Mouse (Mus musculus) liver, adult (tissue): Measurements from ENCODE around the gene Lgals1.

Source experiments
- GATA4 ChIP-seq: IDR thresholded peaks from 2 replicates; pipeline ENCODE4 v1.6.1; 2014; ENCODE audit warnings: mild to moderate bottlenecking, low read length; ENCODE audit not compliant: insufficient replicate concordance

Lgals1 gene

GRCm38 (mm10) chr15:78901422-78901789 is 25.1 kb upstream of the Lgals1 start:
- no peak for TF ChIP-seq GATA4

DNA sequence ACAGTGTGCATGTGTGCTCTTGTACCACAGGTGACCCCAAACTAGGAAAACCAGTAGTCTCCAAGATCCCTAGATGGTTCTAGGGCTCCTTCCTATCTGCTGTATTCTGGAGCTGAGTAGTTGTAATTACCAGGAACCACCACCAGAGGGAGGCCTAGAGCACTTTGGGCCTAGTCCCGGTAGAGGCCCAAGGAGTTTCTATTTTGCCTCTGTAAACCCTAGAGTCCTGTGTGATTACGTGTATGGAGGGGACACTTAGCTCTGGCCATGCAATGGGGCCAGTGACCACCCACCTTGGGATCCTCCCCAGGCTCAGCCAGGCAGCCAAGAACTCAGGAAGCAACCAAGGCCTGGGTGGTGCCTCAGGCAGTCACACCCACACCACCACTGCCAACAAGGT is 23.3 kb upstream of the Lgals1 start:
- TF ChIP-seq GATA4 = no peak

GRCm38 (mm10) chr15:78908399-78908798 is 18.1 kb upstream of the Lgals1 start:
- TF ChIP-seq GATA4 = no peak

DNA sequence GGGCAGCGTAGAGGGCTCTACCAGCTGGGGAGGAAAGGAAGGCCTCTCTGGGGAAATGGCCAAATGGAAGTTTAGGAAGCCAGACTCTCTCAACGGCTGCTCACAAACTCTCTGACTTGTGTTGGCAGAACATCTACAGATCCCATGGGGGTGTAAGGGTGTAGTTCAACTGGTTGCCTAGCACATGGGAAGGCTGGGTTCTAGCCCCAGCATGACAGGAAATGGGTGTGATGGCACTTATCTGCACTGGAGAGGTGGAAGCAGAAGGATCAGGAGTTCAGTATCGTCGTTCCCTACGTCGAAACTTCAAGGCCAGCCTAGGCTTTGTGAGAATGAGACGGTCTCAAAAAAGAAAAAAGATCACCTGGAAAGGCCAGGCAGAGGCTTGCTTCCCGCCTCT is 17.5 kb upstream of the Lgals1 start:
- no peak for TF ChIP-seq GATA4

DNA sequence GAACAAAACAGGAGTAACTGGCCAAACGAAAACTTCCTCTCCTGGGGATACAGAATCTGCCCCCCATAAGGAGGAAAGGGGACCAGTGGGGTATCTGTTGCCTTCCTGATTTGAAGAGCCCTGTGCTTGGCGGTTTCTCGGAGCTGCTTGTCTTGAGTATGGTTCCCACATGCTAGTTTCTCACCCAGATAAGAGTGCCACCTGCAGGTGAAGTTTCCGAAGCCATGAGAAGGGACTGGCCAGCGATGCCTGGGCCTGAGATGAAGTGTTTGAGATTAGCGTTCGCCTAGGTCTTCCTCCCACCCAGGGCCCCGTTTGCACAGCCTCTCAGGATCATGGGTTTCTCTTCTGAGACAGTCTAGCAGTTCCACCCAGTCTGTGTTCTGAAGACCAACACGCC is 14.5 kb upstream of the Lgals1 start:
- no peak for TF ChIP-seq GATA4

DNA sequence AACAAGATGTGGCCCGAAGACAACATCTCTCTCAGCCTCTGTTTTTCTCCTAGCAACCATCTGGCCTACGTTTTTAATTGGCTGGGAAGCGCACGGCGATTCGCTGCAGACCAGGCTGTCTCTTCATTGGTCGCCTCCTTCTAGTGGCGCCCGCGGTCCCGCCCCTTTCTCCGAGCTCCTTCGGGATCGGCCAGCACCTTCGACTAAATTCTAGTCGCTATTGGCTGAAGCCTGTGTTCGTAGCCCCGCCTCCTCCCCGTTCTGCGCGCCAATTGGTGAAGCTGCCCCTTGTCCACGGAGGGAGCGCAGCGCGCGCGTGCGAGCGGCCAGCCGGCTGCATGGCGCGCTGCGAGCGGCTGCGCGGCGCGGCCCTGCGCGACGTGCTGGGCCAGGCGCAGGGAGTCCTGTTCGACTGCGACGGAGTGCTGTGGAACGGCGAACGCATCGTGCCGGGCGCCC is 12.9 kb upstream of the Lgals1 start, which contains the start of gene Pdxp:
Gene Pdxp (plus strand): TSS at position 288 of the 459 bp plus-strand sequence.
- no peak for TF ChIP-seq GATA4

DNA sequence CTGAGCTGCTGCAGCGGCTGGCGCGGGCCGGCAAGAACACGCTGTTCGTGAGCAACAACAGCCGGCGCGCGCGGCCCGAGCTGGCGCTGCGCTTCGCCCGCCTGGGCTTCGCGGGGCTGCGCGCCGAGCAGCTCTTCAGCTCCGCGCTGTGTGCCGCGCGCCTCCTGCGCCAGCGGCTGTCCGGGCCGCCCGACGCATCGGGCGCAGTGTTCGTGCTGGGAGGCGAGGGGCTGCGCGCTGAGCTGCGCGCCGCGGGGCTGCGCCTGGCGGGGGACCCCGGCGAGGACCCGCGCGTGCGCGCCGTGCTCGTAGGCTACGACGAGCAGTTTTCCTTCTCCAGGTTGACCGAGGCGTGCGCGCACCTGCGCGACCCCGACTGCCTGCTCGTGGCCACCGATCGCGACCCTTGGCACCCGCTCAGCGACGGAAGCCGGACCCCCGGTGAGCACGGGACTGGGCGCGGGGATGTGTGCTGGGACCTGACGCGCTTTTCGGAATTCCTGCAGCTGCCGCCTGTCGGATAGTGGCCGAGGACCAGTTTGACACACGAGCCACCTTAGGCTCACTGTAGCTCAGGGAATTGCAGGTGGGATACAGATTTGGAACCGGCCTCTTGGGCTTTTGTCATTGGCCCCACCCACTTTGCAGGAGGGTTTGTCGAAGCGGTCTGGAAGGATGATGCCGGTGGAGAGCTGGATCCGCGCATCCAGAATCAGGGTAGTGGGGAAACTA is 12.3 kb upstream of the Lgals1 start:
- no peak for TF ChIP-seq GATA4

DNA sequence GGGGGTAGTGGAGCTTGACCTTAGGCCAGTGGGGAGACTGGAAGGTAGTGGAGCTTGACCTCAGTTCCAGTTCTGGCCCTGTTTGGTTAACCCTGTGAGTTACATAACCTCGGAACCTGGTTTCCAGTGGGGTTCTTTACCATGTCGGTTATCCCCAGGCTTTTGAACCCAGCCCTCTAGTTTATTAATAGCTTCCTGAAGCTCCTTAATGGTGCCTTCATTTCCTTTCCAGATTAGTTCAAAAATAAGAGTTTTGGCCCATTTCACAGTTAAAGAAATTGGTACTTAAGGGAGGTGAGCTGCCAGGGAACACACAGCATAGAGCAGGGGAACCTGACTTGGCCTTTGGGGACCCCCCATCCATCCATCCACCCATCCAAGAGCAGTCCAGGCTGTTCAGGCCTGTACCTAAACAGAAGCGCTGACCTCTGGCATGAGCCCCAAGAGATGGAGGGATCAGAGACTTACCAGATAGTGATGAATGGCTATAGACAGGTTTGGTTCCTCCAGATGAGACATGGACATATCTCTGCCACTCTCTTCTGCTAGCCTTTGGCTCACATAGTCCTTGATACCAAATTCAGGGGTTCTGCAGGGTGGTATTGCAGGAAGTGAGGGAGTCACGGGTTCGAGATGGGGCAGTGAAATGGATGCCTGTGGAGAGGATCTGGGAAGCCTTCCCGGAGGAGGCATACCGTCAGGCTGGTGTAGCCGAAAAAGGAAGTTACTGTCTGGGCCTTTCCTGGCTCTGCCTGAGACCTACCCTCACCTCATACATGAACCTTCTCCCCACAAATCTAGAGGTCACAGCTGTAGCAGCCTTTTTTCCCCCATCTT is 11.5 kb upstream of the Lgals1 start:
- no peak for TF ChIP-seq GATA4

DNA sequence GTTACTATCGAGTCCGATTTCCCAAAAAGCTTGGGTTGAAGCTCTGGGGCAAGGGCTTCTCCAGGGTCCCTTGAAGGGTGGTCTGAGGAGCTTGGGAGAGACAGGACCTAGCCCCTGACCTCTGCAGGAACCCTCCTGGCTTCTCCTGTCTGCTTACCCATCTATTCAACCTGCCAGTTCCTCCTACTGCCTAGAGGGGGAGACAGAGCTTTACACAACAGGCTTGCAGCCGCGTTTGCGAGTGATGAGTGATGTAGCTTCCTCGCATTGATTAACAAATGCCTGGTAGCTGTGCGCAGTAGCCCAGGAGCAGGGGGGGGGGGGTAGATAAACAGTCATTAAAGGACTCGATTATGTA is 10.9 kb upstream of the Lgals1 start:
- no peak for TF ChIP-seq GATA4

GRCm38 (mm10) chr15:78916052-78916826 is 10.3 kb upstream of the Lgals1 start:
- TF ChIP-seq GATA4 = no peak

DNA sequence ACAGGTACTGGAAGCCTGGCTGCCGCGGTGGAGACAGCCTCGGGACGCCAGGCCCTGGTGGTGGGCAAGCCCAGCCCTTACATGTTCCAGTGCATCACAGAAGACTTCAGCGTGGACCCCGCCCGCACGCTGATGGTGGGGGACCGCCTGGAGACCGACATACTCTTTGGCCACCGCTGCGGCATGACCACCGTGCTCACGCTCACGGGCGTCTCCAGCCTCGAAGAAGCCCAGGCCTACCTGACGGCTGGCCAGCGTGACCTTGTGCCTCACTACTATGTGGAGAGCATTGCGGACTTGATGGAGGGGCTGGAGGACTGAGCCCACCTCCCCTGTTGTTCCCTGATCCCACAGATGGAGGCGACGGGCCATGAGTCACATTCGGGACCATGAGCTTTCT is 8.4 kb upstream of the Lgals1 start:
- no peak for TF ChIP-seq GATA4

- TF ChIP-seq GATA4 = no peak
Measured at GRCm38 (mm10) chr15:78919914-78920313, 6.6 kb upstream of the Lgals1 start.

DNA sequence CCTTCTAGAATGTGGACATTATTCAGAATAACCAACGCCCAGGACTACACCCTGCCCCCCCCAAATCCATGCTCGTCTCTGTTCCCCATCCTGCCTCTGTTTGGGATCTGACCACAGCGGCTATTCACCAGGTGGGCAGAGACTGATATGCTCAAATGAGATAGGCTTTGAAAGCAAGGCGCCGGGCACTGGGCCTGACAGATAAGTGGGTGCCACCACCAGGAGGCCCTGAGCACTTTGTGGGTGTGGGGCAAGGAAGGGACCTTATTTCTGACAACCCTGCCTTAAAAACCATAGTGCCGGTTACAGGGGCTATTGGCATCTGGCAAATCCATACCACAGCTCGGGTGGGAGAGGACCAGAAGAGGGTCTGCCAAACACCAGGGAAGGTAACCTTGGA is 3.8 kb upstream of the Lgals1 start:
- TF ChIP-seq GATA4 = no peak

- TF ChIP-seq GATA4 = no peak
Measured at GRCm38 (mm10) chr15:78923585-78923984, 2.9 kb upstream of the Lgals1 start.

DNA sequence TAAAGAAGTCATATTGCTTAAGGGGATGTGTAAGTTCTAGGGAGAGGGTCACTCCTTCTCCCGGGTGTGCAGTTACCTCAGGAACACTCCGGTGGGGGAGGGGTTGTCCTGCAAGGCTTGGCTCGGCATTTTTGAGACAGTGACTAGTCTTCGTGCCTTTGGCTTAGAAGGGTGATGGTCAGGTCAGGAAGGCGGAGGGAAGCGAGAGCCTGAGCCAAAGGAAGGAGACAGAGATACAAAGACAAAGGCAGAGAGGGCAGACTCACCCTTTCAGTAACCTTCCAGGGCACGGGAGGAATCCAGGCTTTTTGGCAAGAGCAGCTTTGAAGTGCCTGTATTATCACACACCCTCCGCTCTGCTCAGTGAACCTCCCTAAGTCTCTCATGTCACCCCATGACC is 1.4 kb upstream of the Lgals1 start:
- TF ChIP-seq GATA4 = peak; percentile 58; the same call in 1 of the 2 replicates
